Mouse (Mus musculus) frontal cortex, postnatal 36 days (tissue): ENCODE data around the gene Apaf1.

Experiments used
- DNase-seq, 2 experiments: peaks; one replicate each; pipeline ENCODE4 v3.0.0; 2022; ENCODE audit warnings: low spot score in 2 of 2

Apaf1 gene

DNA sequence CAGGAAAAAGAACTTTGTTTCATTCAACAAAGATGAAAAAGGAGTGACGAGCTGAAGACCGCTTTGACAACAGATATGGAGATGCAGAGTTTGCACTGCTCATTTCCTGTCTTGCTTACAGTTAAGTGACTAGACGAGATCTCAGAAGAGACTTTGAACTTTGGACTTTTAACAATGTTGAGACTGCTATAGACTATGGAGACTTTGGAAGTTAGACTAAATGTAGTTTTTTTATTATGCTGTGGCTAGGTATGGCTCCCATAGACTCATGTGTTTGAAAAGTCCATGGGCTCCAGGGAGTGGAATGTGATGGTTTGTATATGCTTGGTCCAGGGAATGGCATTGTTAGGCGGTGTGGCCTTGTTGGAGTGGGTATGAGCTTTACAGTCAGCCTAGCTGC lies 100.8 kb downstream of the Apaf1 start:
- no peak for DNase-seq

DNA sequence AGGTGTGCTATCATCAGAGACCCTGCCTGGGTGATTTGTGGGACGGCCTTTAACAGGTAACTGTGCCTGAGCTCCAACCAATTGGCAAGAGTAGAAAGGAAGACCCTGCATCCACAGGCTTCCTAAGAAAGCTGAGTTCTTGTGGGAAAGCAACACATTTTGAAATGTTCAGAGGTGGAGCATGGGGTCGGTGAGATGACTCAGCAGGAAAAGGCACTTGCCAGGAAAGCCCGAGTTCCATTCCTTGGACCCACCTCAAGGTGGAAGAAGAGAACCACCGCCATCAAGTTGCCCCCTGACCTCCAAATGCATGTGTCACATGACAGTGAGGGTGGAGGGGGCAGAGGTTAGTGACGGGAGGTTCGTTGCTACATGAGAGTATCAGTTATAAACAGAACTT lies 108.1 kb downstream of the Apaf1 start:
- DNase-seq = no peak

DNA sequence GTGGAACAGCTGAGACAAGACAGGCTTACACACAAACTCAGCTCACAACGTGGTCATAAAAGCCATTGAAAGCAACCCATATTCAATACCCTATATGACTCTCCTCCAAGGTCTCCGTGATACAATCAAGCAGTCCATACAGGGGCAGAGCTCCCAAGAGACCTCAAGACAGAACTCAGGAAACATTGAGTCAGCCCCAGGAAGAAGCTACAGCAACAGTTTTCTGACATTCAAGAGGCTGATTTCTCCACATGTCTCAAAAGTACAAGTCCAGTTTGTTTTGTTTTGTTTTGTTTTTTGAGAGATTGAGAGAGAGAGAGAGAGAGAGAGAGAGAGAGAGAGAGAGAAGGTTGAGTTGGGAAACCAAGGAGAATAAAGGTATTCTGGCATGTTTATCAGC lies 108.5 kb downstream of the Apaf1 start:
- no peak for DNase-seq

DNA sequence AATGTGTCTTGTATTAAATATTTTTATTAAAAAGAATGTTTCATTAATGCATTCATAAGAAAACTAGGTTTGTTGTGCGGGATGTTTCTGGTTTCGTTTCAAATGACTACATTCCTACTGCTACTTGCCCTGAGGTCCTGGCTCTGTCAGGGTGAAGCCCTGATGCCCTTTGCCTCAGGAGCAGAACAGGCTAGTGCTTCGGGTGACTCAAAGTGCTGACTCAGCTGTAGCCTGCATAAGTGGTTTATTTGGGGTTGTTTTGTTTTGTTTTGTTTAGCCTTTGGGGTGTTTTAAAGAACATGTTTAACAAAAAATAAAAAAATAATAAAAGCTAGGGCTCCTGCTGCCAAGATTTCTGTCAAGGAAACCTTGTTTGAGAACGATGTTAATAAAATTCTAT lies 112.0 kb downstream of the Apaf1 start:
- DNase-seq = no peak

DNA sequence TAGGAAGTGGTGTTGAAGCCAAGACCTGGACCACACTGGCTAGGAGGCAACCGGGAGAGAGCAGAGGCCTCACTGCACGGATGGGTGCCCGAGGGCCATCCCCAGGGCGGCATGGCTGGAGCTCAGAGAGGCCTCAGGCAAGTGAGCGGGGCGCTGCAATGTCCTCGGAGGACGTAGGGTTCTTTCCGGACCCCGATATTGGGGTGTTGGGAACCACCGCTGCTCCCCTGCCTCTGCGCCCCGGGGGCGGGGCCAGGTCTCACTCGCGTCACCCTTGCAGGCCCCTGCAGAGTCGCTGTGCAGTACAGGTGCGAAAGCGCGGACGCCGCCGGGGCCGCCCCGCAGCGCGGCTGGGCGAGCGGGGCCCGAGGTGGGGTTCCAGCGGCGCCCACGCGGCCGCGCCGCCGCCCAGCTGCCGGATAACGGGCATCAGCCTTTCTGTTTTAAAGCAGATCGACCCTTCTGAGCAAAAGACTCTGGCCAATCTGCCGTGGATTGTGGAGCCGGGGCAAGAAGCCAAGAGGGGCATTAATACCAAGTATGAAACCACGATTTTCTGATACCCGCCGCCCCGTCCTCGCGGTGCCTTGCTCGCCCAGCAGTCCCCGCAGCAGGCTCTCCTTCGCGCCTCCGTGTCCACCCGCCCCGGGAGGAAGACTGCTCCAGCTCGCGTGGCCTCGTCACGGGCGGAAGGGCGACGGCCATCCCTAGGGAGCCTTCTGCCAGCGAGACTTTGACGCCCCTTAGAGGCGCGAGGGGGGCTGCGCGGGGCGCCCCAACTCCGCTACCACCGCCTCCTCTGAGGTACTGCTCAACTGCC lies 113.0 kb downstream of the Apaf1 start:
- no peak for DNase-seq

DNA sequence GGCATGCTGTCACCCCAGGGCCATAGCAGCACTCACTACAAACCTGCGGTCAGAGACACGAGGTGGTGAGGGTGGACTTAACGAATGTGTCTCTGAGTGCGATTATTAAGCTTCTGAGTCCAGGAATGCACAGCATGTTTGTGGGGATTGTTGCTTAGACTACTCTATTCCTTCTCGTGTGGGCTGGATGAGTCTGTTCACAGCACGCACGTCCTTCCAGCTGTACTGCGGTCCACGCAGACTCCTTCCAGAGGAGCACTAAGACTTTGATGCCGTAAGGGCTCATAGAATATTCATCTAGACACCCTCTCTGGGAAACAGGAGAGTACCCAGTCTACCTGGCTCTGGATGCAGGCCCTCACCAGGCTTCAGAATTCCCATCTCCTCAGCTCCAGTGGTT lies 114.3 kb downstream of the Apaf1 start:
- peak in 1 of 2 experiments; percentile 36 for DNase-seq

DNA sequence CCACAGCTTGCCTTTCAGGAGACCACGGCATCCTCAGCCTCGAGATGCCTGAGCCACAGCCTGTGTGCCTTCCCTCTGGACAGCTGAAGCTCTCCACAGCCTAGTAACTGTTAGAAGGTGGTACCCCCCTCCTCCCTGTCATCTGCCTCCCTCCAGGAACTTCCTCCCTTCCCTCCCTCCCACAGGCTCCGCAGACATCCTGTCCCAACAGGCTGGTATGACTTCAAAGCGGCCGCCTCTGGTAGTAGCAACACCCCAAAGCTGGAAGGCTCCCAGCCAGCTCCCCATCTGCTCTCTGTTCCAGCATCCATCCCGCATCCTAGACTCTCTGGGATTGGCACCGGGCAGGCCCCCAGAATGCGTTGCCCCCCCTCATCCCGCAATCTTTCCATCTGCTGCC lies 115.7 kb downstream of the Apaf1 start:
- peak; percentile 82 for DNase-seq

DNA sequence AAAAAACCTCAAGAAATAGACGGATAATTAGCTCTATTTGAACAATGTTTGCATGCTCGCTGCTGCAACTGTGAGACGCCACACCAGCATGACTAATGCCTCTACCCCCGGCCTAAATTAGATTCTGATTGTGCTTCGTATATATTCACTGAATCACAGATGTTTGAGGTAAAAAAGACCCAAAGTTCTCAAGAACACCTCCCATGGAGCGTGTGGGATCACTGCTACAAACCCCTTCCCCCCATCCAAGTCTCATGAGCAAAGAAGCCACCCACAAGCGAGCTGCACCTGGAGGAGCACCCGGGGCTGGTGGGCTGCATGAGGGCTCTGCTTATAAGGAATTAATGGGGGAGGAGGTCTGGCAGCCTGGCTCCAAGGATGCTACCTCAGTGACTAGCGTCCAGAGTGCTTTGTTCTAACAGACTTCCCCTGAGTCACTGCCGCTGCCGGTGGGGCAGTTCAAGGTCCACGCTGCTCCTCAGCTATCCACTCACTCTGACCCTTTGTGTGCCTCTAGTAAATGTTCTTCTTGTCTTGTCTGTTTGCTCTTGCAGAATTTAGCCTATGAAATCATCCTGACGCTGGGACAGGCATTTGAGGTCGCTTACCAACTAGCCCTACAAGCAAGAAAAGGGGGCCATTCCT lies 116.8 kb downstream of the Apaf1 start:
- no peak for DNase-seq

DNA sequence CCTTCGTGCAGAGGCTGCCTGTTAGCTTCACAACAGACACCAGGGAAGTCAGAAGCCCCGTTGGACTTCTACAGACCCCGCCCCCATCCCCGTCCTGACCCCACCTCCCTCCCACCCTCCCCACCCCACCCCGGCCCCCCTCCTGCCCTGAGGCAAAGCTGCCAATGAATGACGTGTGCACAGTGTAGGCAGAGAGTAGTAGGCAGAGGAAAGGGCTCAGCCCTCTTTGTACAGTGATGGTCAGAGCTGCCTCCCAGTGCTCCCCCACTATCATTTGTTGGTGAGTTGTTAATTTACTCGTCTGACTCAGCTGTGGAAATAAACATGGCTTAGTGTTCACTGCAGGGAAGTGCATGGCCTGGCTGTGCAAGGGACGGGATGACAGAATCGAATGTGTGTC lies 118.1 kb downstream of the Apaf1 start:
- DNase-seq = no peak

DNA sequence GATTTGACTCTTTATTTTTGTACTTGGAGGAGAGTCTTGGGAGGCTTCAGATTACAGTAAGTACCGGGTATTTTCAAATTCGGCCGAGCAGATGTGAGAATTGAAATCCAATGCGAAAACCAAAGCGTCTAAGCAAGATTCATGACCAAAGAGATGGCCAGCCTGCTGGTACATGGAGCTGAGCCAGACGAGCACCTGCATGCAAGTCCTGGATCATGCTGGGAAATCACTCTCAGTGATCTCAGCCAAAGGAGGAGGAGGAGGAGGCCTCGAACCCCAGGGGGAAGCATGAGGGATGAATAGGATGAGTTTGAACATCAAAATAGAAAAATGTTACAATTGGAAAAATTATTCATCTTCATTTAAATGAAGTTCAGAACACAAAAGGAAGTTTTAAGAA lies 122.2 kb downstream of the Apaf1 start:
- no peak for DNase-seq

DNA sequence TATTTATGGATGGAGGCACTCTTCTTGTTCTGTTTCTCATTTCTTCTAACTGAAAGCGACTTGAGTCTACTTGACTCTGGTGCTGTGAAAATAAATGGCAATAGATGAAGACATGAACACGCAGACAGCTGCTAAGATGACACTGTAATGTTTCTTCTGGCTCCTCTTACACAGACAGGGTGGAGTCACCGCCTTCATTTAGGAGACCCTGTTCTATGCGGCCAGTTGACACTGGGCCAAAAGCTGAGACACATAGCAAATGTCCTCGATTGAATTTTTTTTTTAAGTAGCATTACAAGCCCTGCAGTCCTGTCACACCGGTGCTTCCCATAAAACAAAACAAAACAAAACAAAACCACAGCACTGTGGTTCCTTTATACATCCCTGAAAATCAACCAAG lies 128.7 kb downstream of the Apaf1 start:
- DNase-seq = no peak

DNA sequence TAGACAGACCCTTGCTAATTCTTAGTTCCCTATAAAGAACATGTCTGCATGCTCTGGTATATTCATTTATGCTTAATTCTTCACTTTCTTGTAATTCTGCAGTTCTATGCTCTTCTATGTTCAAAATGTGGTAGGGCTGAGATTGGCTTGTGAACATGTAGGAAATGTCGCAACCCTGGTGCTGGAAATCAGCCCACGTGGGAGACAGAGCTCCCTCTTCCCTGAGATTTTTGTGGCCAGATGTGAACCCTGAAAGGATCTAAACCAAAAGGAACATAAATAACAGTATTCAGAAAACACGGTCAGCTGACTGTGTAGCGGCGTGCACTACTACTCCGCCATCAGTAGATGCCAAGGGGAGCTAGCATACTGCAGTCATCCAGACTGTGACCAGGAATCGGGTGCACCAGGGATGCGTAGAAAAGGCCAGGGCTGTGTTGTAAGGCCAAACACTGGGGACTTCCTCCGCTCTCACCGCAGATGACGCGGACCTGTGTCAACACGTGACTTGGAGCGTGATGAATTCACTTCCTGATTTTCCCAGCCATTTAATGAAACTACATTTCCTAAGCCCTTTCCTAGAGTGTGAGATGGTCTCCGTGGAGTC lies 129.4 kb downstream of the Apaf1 start:
- no peak for DNase-seq

DNA sequence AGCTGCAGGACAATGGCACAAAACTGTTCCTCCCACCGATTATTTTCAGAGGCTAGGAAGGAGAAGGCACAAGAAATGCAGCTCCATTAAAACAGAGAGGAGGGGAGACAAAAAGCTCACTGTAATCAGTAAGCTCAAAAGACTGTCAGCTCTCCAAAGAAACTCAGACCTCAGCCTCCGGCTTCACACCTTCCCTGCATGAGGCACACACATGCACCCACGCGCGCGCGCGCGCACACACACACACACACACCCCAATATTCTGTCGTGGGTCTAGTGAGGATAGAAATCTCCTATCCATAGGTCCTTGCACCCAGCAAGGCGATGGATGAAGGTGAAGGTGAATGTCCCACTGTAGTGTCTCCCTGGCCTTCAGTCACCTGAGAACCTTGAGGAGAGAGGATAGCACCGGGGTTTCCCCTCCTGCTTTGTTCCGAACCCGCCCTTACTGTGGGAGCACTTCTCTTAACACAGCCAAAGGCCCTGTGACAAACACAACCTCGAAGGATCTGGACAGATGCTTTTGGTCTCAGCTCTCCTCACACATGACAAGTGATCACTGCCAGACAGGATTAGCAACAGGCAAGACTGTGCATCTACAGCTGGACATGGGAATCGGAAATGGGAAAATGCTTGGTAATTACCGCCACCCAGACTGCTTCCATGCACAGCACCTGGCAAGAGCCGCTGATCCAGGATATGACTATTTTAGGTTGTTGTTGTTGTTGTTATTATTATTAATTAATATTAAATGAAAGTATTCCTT lies 134.8 kb downstream of the Apaf1 start:
- no peak for DNase-seq

DNA sequence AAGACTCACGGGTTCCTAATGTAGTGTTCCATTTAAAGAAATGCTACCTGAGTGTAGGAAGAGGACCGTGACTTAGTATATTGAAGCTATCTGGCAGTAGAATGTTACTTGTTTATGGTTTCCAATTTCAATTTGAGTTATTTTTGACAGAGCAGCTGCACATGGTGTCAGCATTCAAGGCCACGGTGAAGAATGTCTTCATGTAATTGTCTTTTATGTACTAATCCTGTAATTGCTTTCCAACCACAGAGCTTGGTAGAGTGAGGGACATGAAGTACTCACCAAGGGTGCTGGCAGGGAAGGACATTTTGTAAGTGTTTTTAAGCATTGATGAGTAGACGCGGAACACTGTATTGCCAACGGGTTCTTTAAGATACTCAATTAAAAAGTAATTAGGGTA lies 135.5 kb downstream of the Apaf1 start:
- no peak for DNase-seq

DNA sequence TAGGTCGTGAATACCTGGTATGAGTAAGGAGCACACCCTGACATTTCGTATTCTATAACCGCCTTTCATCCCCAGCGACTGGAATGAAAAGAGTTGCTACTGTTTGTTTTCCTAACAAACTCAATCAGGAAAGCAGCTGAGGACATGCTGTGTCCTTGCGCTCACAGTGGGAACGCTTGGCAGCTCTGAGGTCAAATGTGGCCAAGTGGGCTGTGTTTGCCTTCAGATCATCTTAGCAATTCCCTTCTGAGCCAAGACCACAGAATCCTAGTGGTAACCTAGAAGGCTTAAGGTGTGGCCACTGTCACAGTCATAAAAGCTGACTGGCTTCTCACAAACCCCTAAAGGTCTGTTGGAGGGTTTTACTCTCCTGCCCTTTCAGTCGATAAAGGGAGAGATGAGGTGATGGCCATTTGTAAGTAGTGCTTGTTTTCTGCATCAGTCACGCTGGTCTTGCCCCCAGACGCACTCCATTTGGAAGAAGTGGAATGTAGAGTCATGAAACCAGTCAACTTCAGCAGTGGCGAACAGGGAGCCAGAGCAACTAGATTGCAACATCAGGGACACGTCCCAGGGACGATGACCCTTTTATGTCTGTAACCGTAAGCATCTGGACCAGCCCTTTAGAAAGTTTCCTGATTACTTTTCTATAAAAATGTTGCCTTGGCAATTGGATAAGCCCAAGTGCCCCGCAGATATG lies 140.4 kb downstream of the Apaf1 start:
- DNase-seq = no peak

DNA sequence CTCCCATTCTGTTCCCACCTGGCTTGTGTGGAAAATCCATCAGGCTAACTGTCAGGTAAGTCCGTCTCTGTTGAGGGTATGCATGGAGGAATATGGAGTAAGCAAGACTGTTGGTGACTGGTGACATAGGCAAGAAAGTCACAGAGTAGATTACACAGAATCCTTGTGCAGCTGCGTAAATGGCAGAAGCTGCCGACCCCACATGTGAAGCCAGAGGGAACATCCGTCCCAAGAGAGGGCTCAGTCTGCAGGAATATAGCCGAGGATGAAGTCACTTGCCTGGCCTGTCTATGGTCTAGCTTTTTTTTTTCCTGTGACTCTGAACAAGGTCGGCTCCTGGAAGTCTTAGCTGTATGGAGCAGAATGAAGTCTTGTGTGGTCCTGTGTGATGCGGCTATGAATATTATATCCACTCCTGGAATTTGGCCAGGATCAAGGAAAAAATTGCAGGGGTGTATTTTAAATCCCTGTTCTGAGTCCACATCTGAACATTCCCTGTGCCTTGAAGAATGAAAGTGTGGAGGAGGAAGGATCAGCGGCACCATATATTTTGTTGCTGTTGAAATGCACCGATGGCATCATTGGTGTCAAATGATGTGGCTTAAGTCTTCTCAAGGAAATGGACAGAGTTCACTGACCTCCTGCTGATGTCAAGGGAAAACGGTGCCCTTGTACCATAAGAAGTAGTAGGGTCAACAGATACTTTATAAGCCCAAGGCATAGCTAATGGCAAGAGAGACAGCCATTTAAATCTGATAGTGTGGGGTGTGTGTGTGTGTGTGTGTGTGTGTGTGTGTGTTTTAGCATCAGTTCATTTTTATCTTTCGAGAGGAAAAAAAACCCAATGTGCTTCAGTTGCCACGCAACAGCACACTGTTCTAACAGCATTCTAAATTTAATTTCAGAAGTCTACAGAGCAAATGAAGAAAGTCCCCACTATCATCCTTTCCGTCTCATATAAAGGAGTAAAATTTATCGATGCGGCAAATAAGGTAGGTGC lies 141.7 kb downstream of the Apaf1 start:
- DNase-seq = peak in 1 of 2 experiments; percentile 66
